Mouse (Mus musculus) gastrocnemius, adult 2 months (tissue): ENCODE results near the gene Efcab6. TPM values are rescaled to one million over a fixed set of nuclear protein-coding genes. Genes with fewer than 3 reads are reported as not detected.

ENCODE experiments used
- DNase-seq: peaks from one replicate; pipeline ENCODE4 v3.0.0; 2022
- H3K27ac ChIP-seq: fragments of 200-600 bp; 2 replicates; pipeline ENCODE4 v1.8.1; 2022; ENCODE audit warnings: mild to moderate bottlenecking
- H3K4me3 ChIP-seq: fragments of 200-600 bp; 2 replicates; pipeline ENCODE4 v1.8.1; 2022; ENCODE audit warnings: mild to moderate bottlenecking, moderate library complexity
- CTCF ChIP-seq: fragments of 200-600 bp; IDR thresholded peaks from 2 replicates; pipeline ENCODE4 v1.8.1; 2022; ENCODE audit warnings: antibody characterized with exemption, mild to moderate bottlenecking, moderate library complexity
- intact Hi-C: fragments of 180-260 bp; cut with DNase I; formaldehyde crosslinking; loops from one replicate; pipeline ENCODE4 v1.15.1; 2025
- total RNA-seq, 2 experiments: library from RNA; stranded (reverse); gene quantifications; 2 replicates each; pipeline ENCODE4 v1.2.3; 2021

Efcab6 gene
- total RNA-seq, 2 experiments from 2014 or later: 3.7 to 4.9 TPM

DNA sequence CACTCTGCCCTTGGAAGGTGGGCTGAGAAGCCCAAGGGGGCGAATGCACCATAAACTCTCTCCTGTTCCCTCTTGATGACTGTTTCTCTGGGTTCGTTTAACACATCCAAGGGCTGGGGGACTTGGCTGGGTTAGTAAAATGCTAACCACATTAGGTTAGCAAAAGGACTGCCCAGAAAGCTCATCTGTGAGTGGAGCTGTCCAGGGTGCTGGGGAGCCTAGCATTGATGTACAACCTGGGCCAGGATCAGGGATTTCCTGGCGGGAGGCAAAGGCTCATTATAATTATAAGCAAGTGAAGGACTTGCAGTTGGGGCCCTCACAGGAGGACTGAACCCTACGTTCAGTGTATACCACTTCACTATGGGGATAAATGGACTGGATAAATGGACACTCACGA lies 185.3 kb downstream of the Efcab6 start:
- DNase-seq: no peak
- Histone ChIP-seq H3K4me3 (no peak overlapping the region), H3K27ac (no peak overlapping the region)
- intact Hi-C loops: no loop called here
- TF ChIP-seq CTCF: no peak

DNA sequence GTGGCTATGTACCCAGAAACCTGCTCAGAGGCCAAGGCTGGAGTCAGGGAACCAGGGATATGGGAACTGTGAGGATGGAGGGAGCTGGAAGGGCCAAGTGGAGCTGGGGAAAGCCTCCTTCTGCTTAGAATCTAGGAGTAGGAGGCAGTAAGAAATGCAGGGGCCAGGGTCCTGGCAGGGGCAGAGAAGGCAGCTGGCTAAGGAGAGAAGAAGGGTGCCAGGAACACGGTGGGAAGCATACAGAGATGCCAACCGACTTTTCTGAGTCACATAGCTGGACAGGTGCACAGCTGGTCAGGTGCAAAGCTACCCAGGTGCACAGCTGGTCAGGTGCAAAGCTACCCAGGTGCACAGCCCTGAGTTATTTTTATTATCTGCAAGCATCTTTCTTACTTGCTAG lies 187.3 kb downstream of the Efcab6 start:
- intact Hi-C loops: no loop called here
- DNase-seq: no peak
- no peak for TF ChIP-seq CTCF

DNA sequence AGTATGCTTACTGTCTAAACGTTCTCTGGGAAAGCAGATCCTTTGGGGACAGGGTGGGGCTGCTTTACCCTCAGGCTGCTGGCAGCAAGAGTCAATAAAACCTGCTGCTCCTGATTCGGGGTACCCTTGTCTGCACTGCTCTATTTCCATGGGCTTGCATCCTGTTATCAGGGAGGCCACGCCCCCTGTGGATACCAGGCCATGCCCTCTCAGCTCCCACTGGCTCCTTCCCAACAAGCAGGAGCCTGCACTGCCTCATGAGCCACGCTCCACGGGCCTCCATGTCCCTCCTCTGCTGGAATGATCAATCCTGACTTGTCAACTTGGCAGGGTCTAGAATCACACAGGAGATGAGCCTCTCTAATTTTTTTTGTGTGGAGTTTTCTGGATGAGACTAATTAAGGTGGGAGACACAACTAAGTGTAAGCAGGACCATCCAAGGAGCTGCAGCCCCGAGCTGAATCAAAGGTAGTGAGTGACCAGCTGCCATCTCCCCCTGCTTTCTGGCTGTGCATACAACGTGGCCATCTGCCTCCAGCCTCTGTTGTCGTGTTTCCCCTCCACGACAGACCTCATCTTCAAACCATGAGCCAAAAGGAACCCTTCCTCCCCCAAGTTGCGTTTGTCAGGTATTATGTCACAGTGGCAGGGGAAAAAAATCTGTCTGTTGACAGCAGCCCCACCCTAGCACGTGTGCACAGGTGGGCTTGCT lies 187.9 kb downstream of the Efcab6 start:
- no peak overlapping the region for H3K4me3 ChIP-seq
- intact Hi-C loops: no loop called here
- no peak overlapping the region for H3K27ac ChIP-seq
- TF ChIP-seq CTCF: no peak
- no peak for DNase-seq

More for the DNA sequence above, 187.3 kb downstream of the Efcab6 start:
- Histone ChIP-seq H3K27ac (no peak overlapping the region), H3K4me3 (no peak overlapping the region)

DNA sequence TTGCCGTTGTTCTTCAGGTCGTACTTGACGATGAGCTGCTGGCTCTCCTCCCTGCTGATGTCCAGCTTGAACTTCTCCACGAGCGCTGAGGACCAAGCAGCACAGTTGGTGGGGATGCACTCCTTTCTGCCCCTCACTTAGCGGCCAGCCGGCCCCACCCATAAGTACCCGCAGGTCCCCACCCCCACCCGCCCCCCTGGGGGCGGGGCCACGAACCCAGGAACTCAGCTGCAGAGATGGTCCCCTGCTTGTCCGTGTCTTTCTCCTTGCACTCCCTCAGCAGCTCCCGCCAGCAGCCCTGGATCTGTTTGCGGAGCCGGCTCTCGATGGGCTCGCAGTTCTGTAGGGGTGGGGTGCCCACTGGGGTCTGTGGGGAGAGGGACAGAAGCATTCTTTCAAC lies 194.2 kb downstream of the Efcab6 start:
- H3K27ac ChIP-seq: no peak overlapping the region
- no peak for DNase-seq
- no peak for TF ChIP-seq CTCF
- intact Hi-C loops: no loop called here
- no peak overlapping the region for H3K4me3 ChIP-seq

GRCm38 (mm10) chr15:83865626-83866025 lies 199.6 kb downstream of the Efcab6 start:
- no peak for TF ChIP-seq CTCF
- Histone ChIP-seq H3K27ac (no peak overlapping the region), H3K4me3 (no peak overlapping the region)
- peak; percentile 49 for DNase-seq
- intact Hi-C loops: no loop called here

GRCm38 (mm10) chr15:83857129-83857528 lies 208.1 kb downstream of the Efcab6 start:
- H3K27ac ChIP-seq: no peak overlapping the region
- peak; percentile 98 for TF ChIP-seq CTCF
- H3K4me3 ChIP-seq: no peak overlapping the region
- peak; percentile 76 for DNase-seq
- intact Hi-C loops: loop anchor here (1.0 to 2.0 kb wide), 2 partner anchors 140 to 197 kb away; no protein-coding TSS in a partner anchor

- DNase-seq: no peak
- TF ChIP-seq CTCF: no peak
- no peak overlapping the region for H3K4me3 ChIP-seq
- no peak overlapping the region for H3K27ac ChIP-seq
- intact Hi-C loops: no loop called here
Observed at GRCm38 (mm10) chr15:83853400-83853811, 211.8 kb downstream of the Efcab6 start.

DNA sequence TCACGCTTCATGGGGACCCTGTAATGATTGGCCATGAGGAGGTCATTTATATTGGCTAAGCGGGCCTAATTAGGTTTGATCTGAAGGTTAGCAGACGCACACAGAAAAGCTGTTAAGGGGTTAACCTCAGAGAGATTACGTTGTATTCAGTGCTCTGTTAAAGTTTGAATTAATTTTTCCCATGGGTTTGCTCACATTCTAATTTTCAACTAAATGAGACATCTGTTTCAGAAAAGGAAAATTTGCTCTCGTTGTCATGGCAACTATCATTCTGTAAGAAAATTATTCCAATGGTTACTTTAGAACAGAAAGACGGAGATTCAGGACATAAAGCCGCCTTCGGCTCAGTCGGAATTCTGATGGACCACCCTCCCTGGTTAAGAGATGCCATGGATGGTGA lies 217.0 kb downstream of the Efcab6 start:
- intact Hi-C loops: no loop called here
- no peak for DNase-seq

GRCm38 (mm10) chr15:83847512-83847911 lies 217.7 kb downstream of the Efcab6 start:
- H3K4me3 ChIP-seq: no peak overlapping the region
- intact Hi-C loops: no loop called here
- H3K27ac ChIP-seq: no peak overlapping the region
- TF ChIP-seq CTCF: no peak
- DNase-seq: no peak

More for the DNA sequence above, 217.0 kb downstream of the Efcab6 start:
- H3K27ac ChIP-seq: no peak overlapping the region
- no peak overlapping the region for H3K4me3 ChIP-seq
- TF ChIP-seq CTCF: no peak

GRCm38 (mm10) chr15:83846592-83846991 lies 218.6 kb downstream of the Efcab6 start:
- intact Hi-C loops: no loop called here
- peak; percentile 3 for DNase-seq
- Histone ChIP-seq H3K4me3 (no peak overlapping the region), H3K27ac (no peak overlapping the region)
- no peak for TF ChIP-seq CTCF

DNA sequence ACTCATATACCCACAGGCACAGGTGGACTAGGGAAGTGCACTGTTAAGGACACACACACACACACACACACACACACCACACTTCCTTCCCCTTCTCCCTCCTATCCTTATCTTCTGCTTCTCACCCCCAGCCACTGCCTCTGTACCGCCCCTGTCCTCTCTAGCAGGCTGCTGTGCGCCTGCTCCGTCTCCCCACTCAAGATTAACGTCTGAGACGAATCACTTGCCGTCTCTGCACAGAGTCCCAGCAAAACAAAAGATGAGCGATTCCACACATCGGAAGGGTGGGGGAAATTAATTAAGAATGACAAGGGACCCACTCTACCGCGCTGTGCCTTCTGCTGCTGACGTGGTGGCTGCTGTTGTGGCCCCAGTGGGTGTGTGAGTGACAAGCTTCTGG lies 219.4 kb downstream of the Efcab6 start:
- peak; percentile 3 for DNase-seq
- Histone ChIP-seq H3K27ac (no peak overlapping the region), H3K4me3 (no peak overlapping the region)
- intact Hi-C loops: no loop called here
- no peak for TF ChIP-seq CTCF

GRCm38 (mm10) chr15:83842915-83843789 lies 222.0 kb downstream of the Efcab6 start:
- intact Hi-C loops: no loop called here
- Histone ChIP-seq H3K4me3 (no peak overlapping the region), H3K27ac (no peak overlapping the region)
- DNase-seq: no peak
- TF ChIP-seq CTCF: no peak

DNA sequence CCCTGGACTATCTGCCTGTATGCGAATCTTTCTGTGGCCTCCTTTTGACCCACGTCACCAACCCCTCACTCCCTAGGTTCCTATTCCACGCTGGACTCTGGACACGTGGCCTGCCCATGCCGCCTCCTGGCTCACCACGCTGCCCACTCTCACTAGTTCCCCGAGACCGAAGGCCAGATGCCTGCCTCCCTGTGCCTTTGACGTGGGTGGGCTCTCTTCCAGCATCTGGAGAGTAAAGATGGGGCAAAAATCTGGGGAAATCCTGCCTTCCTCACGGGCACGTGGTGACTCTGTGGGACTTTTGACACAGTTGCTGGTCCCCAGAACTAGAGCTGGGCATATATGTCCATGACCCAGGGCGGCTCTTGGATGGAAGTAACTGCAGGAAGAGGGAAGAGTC lies 222.8 kb downstream of the Efcab6 start:
- Histone ChIP-seq H3K4me3 (no peak overlapping the region), H3K27ac (no peak overlapping the region)
- DNase-seq: no peak
- intact Hi-C loops: no loop called here
- TF ChIP-seq CTCF: no peak
